Mouse (Mus musculus): ENCODE results near the gene Prokr2.

GRCm38 (mm10) chr2:132427160-132427941 is 42.1 kb upstream of the Prokr2 start:
- no peak for TF ChIP-seq POLR2A (IDR thresholded peaks at IDR 0.05; ENCODE audit: borderline replicate concordance, control insufficient read depth, low read depth, low read length)
- TF ChIP-seq CTCF (IDR thresholded peaks at IDR 0.05; ENCODE audit: control insufficient read depth, insufficient read depth, low read length) = no peak

Data from bone marrow, adult 2 months (tissue).